Mouse (Mus musculus) megakaryocyte, embryonic 14.5 days (primary cell): Measurements from ENCODE around the gene Lrrn4cl.

ENCODE experiments used
- FLI1 ChIP-seq: IDR thresholded peaks from 2 replicates; pipeline ENCODE4 v1.6.1; 2012; ENCODE audit warnings: low read length, inconsistent platforms, mixed read lengths
- GATA1 ChIP-seq: IDR thresholded peaks from 3 replicates; pipeline ENCODE4 v1.6.1; 2012; ENCODE audit warnings: mixed read lengths, low read length, inconsistent platforms, borderline replicate concordance

DNA sequence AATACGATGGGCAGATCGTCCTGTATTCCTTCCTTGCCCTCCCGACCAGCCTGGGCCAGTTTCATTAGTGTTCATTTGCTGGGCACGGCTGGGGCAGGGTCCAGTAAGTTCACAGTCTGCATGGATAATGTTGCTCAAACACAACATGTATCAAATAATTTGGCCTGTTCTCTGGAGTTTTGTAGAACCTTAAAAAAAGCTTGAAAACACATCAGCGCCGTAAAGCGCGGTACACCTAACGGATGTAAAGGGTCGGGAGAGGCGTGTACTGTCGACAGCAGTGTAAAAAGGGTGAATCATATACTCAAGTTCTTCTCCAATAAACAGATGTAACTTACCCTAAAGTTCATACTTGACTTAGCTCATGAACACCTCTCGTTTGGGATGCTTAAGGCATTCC lies 48.0 kb downstream of the Lrrn4cl start:
- TF ChIP-seq GATA1 (no peak), FLI1 (no peak)
